Mouse (Mus musculus) thymus, postnatal 14 days (tissue): ENCODE measurements around the gene Mmel1.

Experiments used
- DNase-seq: peaks from one replicate; pipeline ENCODE4 v3.0.0; 2021

The Mmel1 gene

GRCm38 (mm10) chr4:154908490-154908889 is 39.1 kb downstream of the Mmel1 start:
- no peak for DNase-seq

GRCm38 (mm10) chr4:154910606-154911522 is 41.5 kb downstream of the Mmel1 start:
- DNase-seq, result no peak

GRCm38 (mm10) chr4:154911644-154912043 is 42.3 kb downstream of the Mmel1 start:
- DNase-seq, result no peak

- DNase-seq, result no peak
Observed at GRCm38 (mm10) chr4:154913845-154914244, 44.5 kb downstream of the Mmel1 start.

GRCm38 (mm10) chr4:154914252-154914651 is 44.9 kb downstream of the Mmel1 start:
- no peak for DNase-seq

GRCm38 (mm10) chr4:154914707-154915106 is 45.3 kb downstream of the Mmel1 start:
- DNase-seq, result no peak

- DNase-seq, result no peak
Observed at GRCm38 (mm10) chr4:154915286-154915685, 45.9 kb downstream of the Mmel1 start.

GRCm38 (mm10) chr4:154916662-154917061 is 47.3 kb downstream of the Mmel1 start:
- no peak for DNase-seq

GRCm38 (mm10) chr4:154922291-154922690 is 52.9 kb downstream of the Mmel1 start:
- no peak for DNase-seq

- DNase-seq, result no peak
Observed at GRCm38 (mm10) chr4:154922931-154923330, 53.5 kb downstream of the Mmel1 start.

GRCm38 (mm10) chr4:154925413-154925812 is 56.0 kb downstream of the Mmel1 start:
- peak; percentile 80 for DNase-seq

- DNase-seq, result peak; percentile 59
Observed at GRCm38 (mm10) chr4:154926969-154927898, 57.8 kb downstream of the Mmel1 start.

- DNase-seq, result peak; percentile 57
Observed at GRCm38 (mm10) chr4:154927899-154928337, 58.5 kb downstream of the Mmel1 start.

- DNase-seq, result no peak
Observed at GRCm38 (mm10) chr4:154928395-154929087, 59.2 kb downstream of the Mmel1 start, which contains the start of gene Tnfrsf14. Gene Tnfrsf14, minus strand, starts transcription at chr4:154928563.

- no peak for DNase-seq
Observed at GRCm38 (mm10) chr4:154929088-154929660, 59.8 kb downstream of the Mmel1 start.

- DNase-seq, result no peak
Observed at GRCm38 (mm10) chr4:154933306-154933907, 64.0 kb downstream of the Mmel1 start.

GRCm38 (mm10) chr4:154934800-154935199 is 65.4 kb downstream of the Mmel1 start:
- no peak for DNase-seq

- DNase-seq, result peak; percentile 76
Observed at GRCm38 (mm10) chr4:154935788-154936187, 66.4 kb downstream of the Mmel1 start.

GRCm38 (mm10) chr4:154936542-154937255 is 67.3 kb downstream of the Mmel1 start:
- peak; percentile 77 for DNase-seq

- no peak for DNase-seq
Observed at GRCm38 (mm10) chr4:154937746-154938145, 68.4 kb downstream of the Mmel1 start.

GRCm38 (mm10) chr4:154940156-154940555 is 70.8 kb downstream of the Mmel1 start:
- DNase-seq, result no peak
